Mouse (Mus musculus): Measurements from ENCODE around the gene Zfp467. TPM values are rescaled to one million over a fixed set of nuclear protein-coding genes. Genes with fewer than 3 reads are reported as not detected.

Gene Zfp467
- polyA plus RNA-seq (2016; fragmentation: Nextera tagmentation; extraction: Ambion mirVana): 10.1 and 13.6 TPM in 2 replicates

- Histone ChIP-seq H3K36me3 (peaks cover 17% of the 10 kb centered on the region), H3K4me1 (peaks cover 50% of the 10 kb centered on the region), H3K4me3 (peak within 1 kb of the TSS; percentile 89), H3K27me3 (ENCODE audit: low read depth, poor library complexity, severe bottlenecking) (peaks cover 29% of the 10 kb centered on the region), H3K27ac (replicated peaks) (peak within 1 kb of the TSS; percentile 97), H3K9me3 (replicated peaks) (peaks cover 9% of the 10 kb centered on the region; the same call in 1 of the 2 replicates)
- WGBS: under 1% methylated on average over 64 of the region's 65 CpGs
- DNase-seq (ENCODE audit: low spot score): peak; percentile 51
Measured at GRCm38 (mm10) chr6:48445181-48446101, at the start of gene Zfp467. Gene Zfp467 (minus strand): TSS chr6:48445825.

GRCm38 (mm10) chr6:48493136-48493730 lies 47.6 kb upstream of the Zfp467 start:
- Histone ChIP-seq H3K27ac (replicated peaks) (no peak overlapping the region; the same call in 1 of the 2 replicates), H3K4me3 (no peak overlapping the region), H3K36me3 (no peaks in the 10 kb centered on the region), H3K9me3 (replicated peaks) (no peaks in the 10 kb centered on the region), H3K4me1 (peaks cover 15% of the 10 kb centered on the region), H3K27me3 (ENCODE audit: low read depth, poor library complexity, severe bottlenecking) (peaks cover 14% of the 10 kb centered on the region; the same call in 1 of the 2 replicates)
- WGBS: 12% methylated on average over 8 of the region's 8 CpGs
- DNase-seq (ENCODE audit: low spot score): no peak

DNA sequence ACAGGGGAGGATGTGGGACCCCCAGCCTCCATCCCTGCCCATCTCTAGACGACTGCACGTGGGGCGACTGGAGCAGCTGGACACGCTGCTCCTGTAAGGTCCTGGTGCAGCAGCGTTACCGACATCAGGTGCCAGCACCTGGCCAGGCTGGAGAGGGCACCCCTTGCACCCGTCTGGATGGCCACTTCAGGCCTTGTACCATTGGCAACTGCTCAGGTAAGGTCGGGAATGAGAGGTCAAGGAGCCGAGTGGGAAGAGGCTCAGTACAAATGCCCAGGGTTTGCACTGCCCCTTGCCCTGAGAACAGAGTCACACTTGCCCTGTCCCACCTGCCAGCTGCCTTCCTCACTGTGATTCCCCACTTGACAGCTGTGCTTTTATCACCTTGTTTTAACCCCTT lies 45.7 kb upstream of the Zfp467 start:
- peaks cover 29% of the 10 kb centered on the region for H3K4me1 ChIP-seq
- H3K27ac ChIP-seq (replicated peaks): no peak overlapping the region
- WGBS: 79% methylated on average over 9 of the region's 9 CpGs
- no peaks in the 10 kb centered on the region for H3K36me3 ChIP-seq
- H3K4me3 ChIP-seq: no peak overlapping the region
- H3K27me3 ChIP-seq (ENCODE audit: low read depth, poor library complexity, severe bottlenecking): peaks cover 21% of the 10 kb centered on the region
- DNase-seq (ENCODE audit: low spot score): no peak
- no peaks in the 10 kb centered on the region for H3K9me3 ChIP-seq (replicated peaks)

DNA sequence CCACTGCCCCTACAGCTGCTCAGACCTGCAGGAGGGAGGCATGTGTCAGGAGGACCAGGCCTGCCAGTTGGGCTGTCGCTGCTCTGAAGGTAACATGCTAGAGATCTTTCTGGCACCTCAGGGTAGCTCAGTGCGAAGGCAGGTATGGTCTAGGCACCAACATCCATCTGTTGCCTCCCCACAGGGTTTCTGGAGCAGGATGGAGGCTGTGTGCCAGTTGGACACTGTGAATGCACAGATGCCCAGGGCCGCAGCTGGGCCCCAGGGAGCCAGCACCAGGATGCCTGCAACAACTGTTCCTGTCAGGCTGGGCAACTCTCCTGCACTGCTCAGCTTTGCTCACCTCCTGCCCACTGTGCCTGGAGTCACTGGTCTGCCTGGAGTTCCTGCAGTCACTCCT lies 44.1 kb upstream of the Zfp467 start:
- H3K9me3 ChIP-seq (replicated peaks): no peaks in the 10 kb centered on the region
- H3K4me3 ChIP-seq: no peak overlapping the region
- no peak for DNase-seq (ENCODE audit: low spot score)
- peaks cover 24% of the 10 kb centered on the region for H3K27me3 ChIP-seq (ENCODE audit: low read depth, poor library complexity, severe bottlenecking)
- WGBS: 86% methylated on average over 3 of the region's 3 CpGs
- H3K27ac ChIP-seq (replicated peaks): no peak overlapping the region
- H3K36me3 ChIP-seq: no peaks in the 10 kb centered on the region
- peaks cover 35% of the 10 kb centered on the region for H3K4me1 ChIP-seq

DNA sequence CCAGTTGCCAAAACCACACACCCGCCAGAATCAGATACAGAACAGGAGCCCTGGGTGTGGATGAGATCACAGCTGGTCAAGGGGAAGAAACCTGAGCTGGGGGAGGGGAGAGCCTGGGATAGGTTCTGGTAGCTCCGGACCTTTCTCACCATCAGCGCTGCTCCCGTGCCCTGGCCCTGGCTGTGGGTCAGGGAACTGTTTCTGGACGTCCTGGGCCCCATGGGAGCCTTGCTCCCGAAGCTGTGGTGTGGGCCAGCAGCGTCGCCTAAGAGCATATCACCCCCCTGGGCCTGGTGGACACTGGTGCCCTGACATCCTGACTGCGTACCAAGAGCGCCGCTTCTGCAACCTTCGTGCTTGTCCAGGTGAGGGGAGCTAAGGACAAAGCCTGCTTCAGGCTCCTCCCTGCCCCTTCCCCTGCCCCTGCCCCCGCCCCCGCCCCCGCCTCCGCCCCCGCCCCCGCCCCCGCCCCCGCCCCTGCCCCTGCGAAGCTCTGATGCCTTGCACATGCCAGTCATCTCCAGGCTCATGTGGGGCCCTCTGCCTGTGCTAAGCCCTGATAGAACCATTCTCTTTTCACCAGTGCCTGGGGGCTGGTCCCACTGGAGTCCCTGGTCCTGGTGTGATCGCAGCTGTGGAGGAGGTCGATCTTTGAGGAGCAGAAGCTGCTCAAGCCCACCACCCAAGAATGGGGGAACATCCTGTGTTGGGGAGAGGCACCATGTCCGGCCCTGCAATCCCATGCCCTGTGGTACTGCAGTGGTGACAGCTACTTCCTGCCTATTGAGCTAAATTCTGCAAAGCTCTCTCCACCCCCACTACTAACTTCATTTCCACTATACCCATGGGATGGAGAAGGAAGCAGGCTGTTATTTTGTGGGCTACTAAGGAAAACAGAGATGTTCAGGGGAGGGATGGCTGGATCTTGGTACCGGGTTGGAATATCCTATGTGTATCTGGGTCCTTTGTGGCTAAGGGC lies 42.4 kb upstream of the Zfp467 start:
- Histone ChIP-seq H3K27ac (replicated peaks) (peak overlapping the region; percentile 81), H3K36me3 (no peaks in the 10 kb centered on the region), H3K4me1 (peaks cover 27% of the 10 kb centered on the region), H3K4me3 (peak overlapping the region; percentile 41), H3K27me3 (ENCODE audit: low read depth, poor library complexity, severe bottlenecking) (peaks cover 30% of the 10 kb centered on the region), H3K9me3 (replicated peaks) (no peaks in the 10 kb centered on the region)
- 14% methylated on average over 17 of the region's 25 CpGs for WGBS
- DNase-seq (ENCODE audit: low spot score): peak; percentile 35

DNA sequence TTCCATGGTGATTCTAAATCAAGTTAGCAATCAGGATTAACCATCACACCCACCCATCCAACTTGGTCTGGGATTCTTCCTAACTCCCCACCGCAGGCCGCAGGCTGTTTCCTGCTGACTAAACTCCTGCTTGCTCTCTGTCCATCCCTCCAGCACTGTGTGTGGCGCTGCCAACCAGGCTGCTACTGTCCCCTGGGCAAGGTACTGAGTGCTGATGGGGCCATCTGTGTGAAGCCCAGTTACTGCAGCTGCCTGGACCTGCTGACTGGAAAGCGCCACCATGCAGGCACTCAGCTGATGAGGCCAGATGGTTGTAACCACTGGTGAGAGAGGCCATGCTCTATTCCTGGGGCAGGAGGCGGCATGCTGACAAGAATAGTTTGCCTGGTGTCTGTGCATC lies 36.9 kb upstream of the Zfp467 start:
- Histone ChIP-seq H3K4me1 (peaks cover 16% of the 10 kb centered on the region), H3K27ac (replicated peaks) (peak overlapping the region; percentile 57; the same call in 1 of the 2 replicates), H3K4me3 (no peak overlapping the region), H3K9me3 (replicated peaks) (no peaks in the 10 kb centered on the region), H3K27me3 (ENCODE audit: low read depth, poor library complexity, severe bottlenecking) (peaks cover 17% of the 10 kb centered on the region; the same call in 1 of the 2 replicates), H3K36me3 (no peaks in the 10 kb centered on the region)
- 68% methylated on average over 5 of the region's 5 CpGs for WGBS
- no peak for DNase-seq (ENCODE audit: low spot score)

DNA sequence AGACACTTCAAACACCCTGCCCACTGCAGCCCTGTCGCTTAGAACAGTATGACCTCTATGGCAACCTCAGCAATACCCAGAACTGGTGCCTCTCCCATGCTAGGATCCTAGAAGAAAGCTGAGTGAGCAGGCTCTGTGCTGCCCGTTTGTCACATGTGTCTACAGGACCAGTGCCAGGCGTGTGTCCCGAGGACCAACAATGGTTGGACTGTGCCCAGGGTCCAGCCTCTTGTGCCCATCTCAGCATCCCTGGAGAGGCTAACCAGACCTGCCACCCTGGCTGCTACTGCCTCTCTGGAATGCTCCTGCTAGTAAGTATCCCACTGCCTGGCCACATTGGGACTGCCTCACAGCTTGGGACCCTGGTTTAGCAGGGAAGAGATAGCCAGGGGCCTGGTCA lies 32.8 kb upstream of the Zfp467 start:
- no peak overlapping the region for H3K4me3 ChIP-seq
- peaks cover 4% of the 10 kb centered on the region; the same call in 1 of the 2 replicates for H3K4me1 ChIP-seq
- H3K27ac ChIP-seq (replicated peaks): no peak overlapping the region
- H3K27me3 ChIP-seq (ENCODE audit: low read depth, poor library complexity, severe bottlenecking): 0 out of 2 replicates have a peak, but pooled peaks cover 5% of the 10 kb centered on the region
- 88% methylated on average over 4 of the region's 4 CpGs for WGBS
- no peaks in the 10 kb centered on the region for H3K9me3 ChIP-seq (replicated peaks)
- H3K36me3 ChIP-seq: no peaks in the 10 kb centered on the region
- no peak for DNase-seq (ENCODE audit: low spot score)

GRCm38 (mm10) chr6:48470739-48471138 lies 25.1 kb upstream of the Zfp467 start:
- no peak for DNase-seq (ENCODE audit: low spot score)
- H3K27me3 ChIP-seq (ENCODE audit: low read depth, poor library complexity, severe bottlenecking): no peaks in the 10 kb centered on the region
- H3K4me1 ChIP-seq: peaks cover 12% of the 10 kb centered on the region
- no peaks in the 10 kb centered on the region for H3K9me3 ChIP-seq (replicated peaks)
- H3K4me3 ChIP-seq: no peak overlapping the region
- 98% methylated on average over 2 of the region's 2 CpGs for WGBS
- no peak overlapping the region for H3K27ac ChIP-seq (replicated peaks)
- no peaks in the 10 kb centered on the region for H3K36me3 ChIP-seq

GRCm38 (mm10) chr6:48467490-48467889 lies 21.9 kb upstream of the Zfp467 start:
- peaks cover 20% of the 10 kb centered on the region for H3K4me1 ChIP-seq
- H3K27ac ChIP-seq (replicated peaks): 0 out of 2 replicates have a peak overlapping the region, but pooled peaks have one; percentile 9
- no peaks in the 10 kb centered on the region for H3K9me3 ChIP-seq (replicated peaks)
- 89% methylated on average over 7 of the region's 7 CpGs for WGBS
- H3K4me3 ChIP-seq: no peak overlapping the region
- H3K36me3 ChIP-seq: no peaks in the 10 kb centered on the region
- DNase-seq (ENCODE audit: low spot score): no peak
- H3K27me3 ChIP-seq (ENCODE audit: low read depth, poor library complexity, severe bottlenecking): 0 out of 2 replicates have a peak, but pooled peaks cover 4% of the 10 kb centered on the region

DNA sequence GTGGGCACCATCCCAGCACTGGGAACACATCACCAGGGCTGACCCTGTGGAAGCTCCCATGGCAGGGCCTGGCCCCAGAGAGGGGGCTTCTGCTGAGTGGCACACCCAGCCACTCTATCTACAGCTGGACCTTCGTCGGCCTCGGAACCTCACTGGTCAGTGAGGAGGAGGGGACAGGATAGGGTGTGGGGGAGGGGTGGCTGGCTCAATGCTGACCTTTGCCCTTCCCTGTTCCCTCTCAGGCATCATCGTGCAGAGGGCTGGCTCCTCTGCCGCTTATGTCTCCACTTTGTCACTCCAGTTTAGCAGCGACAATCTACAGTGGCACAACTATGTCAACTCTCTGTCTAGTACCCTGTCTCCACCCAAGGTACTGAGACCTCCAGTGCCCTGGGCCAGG lies 21.1 kb upstream of the Zfp467 start:
- Histone ChIP-seq H3K27ac (replicated peaks) (peak overlapping the region; percentile 34), H3K36me3 (no peaks in the 10 kb centered on the region), H3K4me1 (peaks cover 20% of the 10 kb centered on the region), H3K4me3 (no peak overlapping the region), H3K9me3 (replicated peaks) (no peaks in the 10 kb centered on the region), H3K27me3 (ENCODE audit: low read depth, poor library complexity, severe bottlenecking) (0 out of 2 replicates have a peak, but pooled peaks cover 4% of the 10 kb centered on the region)
- peak; percentile 17 for DNase-seq (ENCODE audit: low spot score)
- whole genome bisulfite sequencing: 37% methylated on average over 6 of the region's 6 CpGs

DNA sequence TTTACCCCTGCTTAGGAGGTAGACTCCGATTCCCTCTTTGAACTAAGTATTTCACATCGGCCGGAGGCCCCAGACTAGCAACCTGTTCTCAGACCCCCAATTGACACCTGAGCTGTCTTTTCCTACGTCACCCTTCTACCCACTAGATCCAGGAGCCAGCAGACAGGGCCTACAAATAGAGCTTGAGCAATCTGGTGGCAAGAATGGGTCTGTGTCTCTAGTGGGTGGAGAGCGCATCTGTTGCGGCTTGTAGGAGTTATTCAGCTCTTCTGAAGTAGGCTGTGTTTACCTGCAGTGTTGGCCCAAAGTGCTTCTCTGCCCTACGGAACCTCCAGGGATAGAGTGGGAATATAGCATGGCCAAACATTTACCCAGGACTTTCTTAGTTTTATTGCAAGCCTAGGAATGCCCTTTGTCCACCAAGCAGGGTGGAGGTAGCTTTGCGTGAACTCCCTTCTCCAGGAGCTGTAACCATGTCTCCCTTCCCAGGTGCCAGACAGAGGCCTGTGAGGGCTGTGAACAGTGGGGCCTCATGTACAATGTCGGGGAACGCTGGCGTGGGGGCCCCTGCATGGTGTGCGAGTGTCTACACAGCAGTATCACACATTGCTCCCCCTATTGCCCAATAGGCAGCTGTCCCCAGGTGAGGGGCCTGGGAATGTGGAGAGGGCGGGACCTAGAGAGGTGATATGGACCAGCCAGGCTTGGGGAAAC lies 19.5 kb upstream of the Zfp467 start:
- 93% methylated on average over 13 of the region's 13 CpGs for WGBS
- Histone ChIP-seq H3K9me3 (replicated peaks) (no peaks in the 10 kb centered on the region), H3K4me3 (no peak overlapping the region), H3K4me1 (peaks cover 20% of the 10 kb centered on the region), H3K27me3 (ENCODE audit: low read depth, poor library complexity, severe bottlenecking) (0 out of 2 replicates have a peak, but pooled peaks cover 4% of the 10 kb centered on the region), H3K27ac (replicated peaks) (no peak overlapping the region), H3K36me3 (no peaks in the 10 kb centered on the region)
- DNase-seq (ENCODE audit: low spot score): no peak
